Mouse (Mus musculus): Measurements from ENCODE around the gene Ube2cbp.

Gene Ube2cbp

GRCm38 (mm10) chr9:86423331-86423730 lies 41.4 kb downstream of the Ube2cbp start:
- DNase-seq (ENCODE audit: low spot score), result no peak

DNA sequence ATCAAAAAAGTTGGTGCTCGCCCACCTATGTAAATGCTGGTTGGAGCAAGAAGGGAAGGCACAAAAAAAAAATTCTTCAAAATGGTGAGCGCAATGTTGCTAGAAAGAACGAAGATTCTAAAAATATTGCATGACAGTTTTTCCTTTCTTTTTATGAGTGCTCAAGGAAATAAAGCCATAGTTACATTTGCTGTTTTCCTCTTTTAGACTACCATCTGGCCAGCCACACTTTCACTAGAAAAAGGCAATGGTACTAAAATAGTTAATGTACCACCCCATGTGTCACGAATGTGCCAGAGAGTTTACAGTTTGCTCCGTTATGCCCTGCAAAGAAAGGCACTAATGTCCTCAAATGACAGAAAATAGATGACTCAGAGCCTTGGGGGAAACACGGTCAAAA lies 45.4 kb downstream of the Ube2cbp start:
- no peak for DNase-seq (ENCODE audit: low spot score)

- DNase-seq (ENCODE audit: low spot score), result no peak
Observed at GRCm38 (mm10) chr9:86417971-86418370, 46.8 kb downstream of the Ube2cbp start.

DNA sequence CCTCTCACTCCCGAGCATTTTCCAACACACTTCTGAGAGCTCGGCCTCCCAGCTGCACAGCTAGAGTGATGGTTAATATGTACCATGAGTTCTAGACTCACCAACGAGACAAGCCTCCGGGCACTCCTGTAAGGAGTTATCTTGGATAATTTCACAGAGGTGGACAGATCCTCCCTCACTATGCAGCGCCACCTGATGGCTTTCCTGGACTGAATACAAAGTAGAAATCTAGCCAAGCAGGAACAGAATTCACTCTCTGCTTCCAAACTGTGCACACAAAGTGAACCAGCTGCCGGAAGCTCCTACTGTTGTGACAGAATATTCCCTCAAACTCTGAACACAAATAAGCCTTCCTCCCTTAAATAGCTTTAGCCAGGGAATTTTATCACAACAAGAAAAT lies 69.0 kb downstream of the Ube2cbp start:
- DNase-seq (ENCODE audit: low spot score), result peak; percentile 14

GRCm38 (mm10) chr9:86395012-86395411 lies 69.7 kb downstream of the Ube2cbp start:
- DNase-seq (ENCODE audit: low spot score), result no peak

DNA sequence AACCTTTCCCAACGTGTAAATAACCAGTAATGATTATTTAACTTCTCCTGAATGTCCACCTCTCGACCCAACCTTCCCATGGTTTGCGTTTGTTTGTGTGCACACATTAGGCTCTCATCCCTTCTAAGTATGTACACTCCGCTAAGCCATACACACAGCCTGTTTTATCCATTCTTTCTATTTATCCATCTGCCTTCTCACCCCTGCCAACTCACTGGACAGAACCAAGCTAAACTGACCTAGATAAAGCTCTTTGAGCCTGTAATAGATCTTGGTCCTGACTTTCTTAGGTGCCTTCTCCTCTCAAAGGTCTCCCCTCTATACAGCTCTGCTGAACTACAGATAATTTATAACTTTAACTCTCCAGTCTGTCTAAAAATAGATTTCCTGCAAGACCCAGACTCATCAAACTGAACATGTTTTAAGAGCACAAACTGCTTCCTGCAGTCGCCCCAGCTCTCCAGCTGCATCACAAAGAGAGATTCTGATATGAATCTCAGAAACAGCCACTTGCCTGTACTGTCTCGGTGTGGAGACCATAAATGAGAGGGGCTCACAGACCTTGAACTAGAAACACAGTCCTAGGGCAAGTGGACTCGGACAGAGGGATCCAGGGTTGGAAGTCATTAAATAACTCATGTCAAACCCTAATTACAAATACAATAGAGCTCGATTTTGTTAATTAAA lies 71.0 kb downstream of the Ube2cbp start:
- DNase-seq (ENCODE audit: low spot score), result no peak

DNA sequence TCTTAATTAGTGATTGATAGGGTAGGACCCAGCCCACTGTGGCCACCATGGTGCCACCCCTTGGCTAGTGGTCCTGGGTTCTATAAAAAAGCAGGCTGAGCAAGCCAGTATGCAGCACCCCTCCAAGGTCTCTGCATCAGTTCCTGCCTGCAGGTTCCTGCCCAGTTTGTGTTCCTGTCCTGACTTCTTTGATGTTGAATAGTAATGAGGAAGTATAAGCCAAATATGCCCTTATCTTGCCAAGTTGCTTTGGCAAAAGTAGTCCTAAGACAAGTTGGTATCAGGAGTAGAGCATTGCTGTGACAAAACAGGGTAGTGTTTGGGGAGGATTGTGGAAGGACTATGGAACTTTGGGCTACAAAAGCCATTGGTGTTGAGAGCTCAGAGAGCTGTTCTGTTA lies 73.3 kb downstream of the Ube2cbp start:
- no peak for DNase-seq (ENCODE audit: low spot score)

GRCm38 (mm10) chr9:86390713-86391112 lies 74.0 kb downstream of the Ube2cbp start:
- no peak for DNase-seq (ENCODE audit: low spot score)

GRCm38 (mm10) chr9:86388538-86388937 lies 76.2 kb downstream of the Ube2cbp start:
- DNase-seq (ENCODE audit: low spot score), result no peak

DNA sequence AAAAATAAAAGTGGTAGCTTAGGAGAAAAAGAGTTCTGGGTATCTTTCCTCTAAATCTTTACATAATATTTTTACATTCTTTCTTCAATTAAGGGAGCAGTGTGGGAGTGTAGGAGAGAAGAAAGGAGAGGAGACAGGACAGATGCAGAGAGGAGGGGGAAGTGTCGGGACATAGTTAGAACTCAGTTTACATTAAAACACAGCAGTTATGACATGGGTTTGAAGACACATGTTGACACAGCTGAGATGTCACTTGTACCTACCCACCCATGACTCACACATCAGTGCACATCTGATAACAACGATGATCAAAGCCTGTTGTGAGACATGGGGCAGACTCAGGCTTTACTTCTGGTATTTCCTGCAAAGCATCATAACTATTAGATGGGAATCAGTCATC lies 87.8 kb downstream of the Ube2cbp start:
- DNase-seq (ENCODE audit: low spot score), result no peak

- no peak for DNase-seq (ENCODE audit: low spot score)
Observed at GRCm38 (mm10) chr9:86372783-86373567, 91.8 kb downstream of the Ube2cbp start.

- DNase-seq (ENCODE audit: low spot score), result no peak
Observed at GRCm38 (mm10) chr9:86369208-86369607, 95.5 kb downstream of the Ube2cbp start.

- peak; percentile 20 for DNase-seq (ENCODE audit: low spot score)
Observed at GRCm38 (mm10) chr9:86360536-86360935, 104.2 kb downstream of the Ube2cbp start.

GRCm38 (mm10) chr9:86355851-86356250 lies 108.9 kb downstream of the Ube2cbp start:
- peak; percentile 59 for DNase-seq (ENCODE audit: low spot score)

GRCm38 (mm10) chr9:86351491-86351890 lies 113.3 kb downstream of the Ube2cbp start:
- no peak for DNase-seq (ENCODE audit: low spot score)

DNA sequence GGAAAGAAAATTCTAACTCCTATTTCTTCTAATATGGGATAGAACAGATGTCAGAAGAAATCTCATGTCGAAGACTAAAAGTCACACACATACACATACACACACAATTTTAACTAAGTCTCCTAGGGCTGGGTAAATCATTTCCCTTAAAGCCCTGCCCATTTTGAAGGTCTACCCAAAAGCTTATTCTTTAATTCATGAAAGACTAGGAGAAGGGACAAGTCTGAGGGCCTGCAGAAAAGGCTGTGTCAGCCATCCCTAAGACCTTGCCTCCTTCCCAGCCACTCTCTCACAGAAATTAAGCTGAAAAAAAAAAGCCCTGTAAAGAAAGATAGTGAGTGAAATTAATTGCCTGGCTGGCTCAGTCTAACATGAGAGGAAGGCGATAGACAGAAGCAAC lies 128.0 kb downstream of the Ube2cbp start:
- no peak for DNase-seq (ENCODE audit: low spot score)

DNA sequence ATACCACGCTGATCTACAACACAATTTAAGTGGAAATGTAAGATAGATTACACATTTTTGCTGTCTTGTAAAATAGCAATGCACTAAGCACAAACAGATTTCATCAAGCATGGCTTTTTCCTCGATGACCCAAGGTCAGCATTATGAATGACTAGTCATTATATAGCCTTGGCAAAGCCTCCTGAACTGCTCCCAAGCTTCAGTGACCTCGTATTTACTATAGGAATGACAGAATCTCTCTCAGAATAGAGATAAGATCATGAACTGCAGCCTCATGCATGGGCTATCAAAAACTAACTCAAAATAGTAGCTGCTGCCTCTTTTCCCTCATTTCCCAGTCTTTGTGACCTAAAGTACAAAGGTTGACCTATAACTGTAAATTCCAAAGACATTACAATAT lies 128.4 kb downstream of the Ube2cbp start:
- peak; percentile 3 for DNase-seq (ENCODE audit: low spot score)

DNA sequence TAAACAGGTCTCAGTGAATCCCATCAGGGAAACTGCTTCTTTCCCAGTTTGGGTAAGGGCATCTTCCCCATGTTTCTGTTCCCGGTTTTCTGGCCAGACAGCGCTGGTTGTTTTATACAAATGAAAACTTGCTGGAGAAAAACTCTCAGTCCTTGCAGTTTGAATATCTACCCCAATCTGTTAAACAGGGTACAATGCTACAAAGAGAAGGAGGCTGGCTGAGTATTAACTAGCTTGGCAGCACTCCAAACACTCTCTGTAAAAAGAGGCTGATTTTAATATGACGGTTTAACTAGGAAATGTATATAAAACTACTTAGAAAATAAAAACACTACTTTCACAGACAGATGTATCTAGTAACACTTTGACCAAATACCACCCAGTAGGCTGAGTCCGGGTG lies 129.2 kb downstream of the Ube2cbp start:
- no peak for DNase-seq (ENCODE audit: low spot score)

- no peak for DNase-seq (ENCODE audit: low spot score)
Observed at GRCm38 (mm10) chr9:86334357-86334756, 130.4 kb downstream of the Ube2cbp start.

- DNase-seq (ENCODE audit: low spot score), result no peak
Observed at GRCm38 (mm10) chr9:86330591-86330990, 134.2 kb downstream of the Ube2cbp start.

GRCm38 (mm10) chr9:86328270-86328669 lies 136.5 kb downstream of the Ube2cbp start:
- DNase-seq (ENCODE audit: low spot score), result no peak

DNA sequence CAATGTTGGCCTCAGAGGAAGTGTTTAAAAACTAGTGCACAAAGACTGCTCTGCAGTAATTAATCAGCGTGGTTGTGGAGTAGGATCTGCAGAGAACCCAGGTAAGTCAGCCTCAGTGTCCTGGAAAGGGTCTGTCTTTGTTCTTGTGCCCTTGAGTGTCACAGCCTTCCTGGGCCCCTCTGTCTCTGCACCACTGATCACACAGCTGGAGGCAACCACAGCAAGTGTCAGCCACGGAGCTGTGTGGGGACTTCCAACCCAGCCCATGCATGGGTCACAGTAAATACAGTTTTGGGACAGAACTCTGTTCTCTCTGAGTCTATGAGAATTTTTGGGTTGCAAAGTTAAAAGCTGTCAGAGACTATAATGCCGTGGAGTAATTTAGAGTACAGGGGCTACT lies 137.4 kb downstream of the Ube2cbp start:
- no peak for DNase-seq (ENCODE audit: low spot score)

DNA sequence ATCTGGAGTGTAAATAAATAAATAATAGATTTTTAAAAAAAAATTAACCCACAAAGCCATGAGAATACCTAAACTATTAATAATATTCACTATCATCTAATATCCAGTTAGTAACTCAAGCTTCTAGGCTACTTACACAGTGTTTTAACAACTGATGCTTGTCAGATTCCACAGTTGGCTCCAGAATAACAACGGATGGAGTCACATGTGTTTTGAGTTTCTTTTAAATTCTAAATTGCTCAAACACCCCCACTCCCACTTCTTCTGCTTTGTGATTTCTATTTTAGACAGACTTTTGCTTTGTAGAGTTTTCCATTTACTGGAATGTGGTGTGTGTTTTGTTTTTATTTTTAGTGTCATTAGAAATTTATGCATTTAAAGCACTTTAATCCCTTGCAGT lies 140.0 kb downstream of the Ube2cbp start:
- no peak for DNase-seq (ENCODE audit: low spot score)
